In the genomic region with DNA sequence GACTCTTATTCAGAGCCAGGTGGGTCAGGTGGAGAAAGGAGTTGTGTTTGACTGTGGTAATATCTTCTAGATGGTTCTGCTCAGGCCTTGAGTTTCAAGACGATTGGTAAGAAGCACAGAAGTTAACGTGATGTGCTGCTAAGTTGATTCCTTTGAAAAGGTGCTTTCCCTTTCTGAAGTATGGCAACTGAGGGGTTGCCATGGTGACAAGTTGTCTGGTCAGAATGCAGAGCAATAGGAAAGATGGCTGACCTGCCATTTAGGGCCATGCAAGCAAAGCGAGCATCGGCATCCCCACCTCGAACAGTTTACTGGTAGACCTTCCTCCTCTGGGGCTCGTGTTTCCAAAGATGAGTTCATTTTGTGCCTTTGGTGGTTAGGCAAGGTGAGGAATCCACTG, we compare ENCODE assay signal across 22 mouse cellular contexts.
"Had no signal": no experiment of that assay in that cellular context is flagged by ENCODE, and none has a peak within 500 bp of the region (broad histone marks: within the 10 kb centered on the region; RNA-seq: fewer than 3 reads in every experiment).

No protein-coding gene starts in this region.

- H3K27ac ChIP-seq: kidney, postnatal 0 days; layer of hippocampus, adult 2 months; limb, embryonic 10.5 days; limb, embryonic 13.5 days; liver, embryonic 12.5 days; liver, embryonic 15.5 days; lung, embryonic 15.5 days; midbrain, embryonic 12.5 days; stomach, postnatal 0 days had no signal

- H3K36me3 ChIP-seq: limb, embryonic 10.5 days; limb, embryonic 13.5 days; liver, embryonic 12.5 days; liver, embryonic 15.5 days; lung, embryonic 15.5 days; midbrain, embryonic 12.5 days had no signal

- DNase-seq: kidney, adult 2 months; kidney, postnatal 25 days; layer of hippocampus, adult 9-11 months; liver; lung, adult 18-20 months; lung, postnatal 14 days; lung, postnatal 4 days; right cerebral cortex, adult 18-20 months; right cerebral cortex, postnatal 14 days; right cerebral cortex, postnatal 4 days; thymus, adult 2 months; thymus, postnatal 14 days; thymus, postnatal 4 days had no signal

- H3K4me3 ChIP-seq: layer of hippocampus, adult 2 months; limb, embryonic 10.5 days; limb, embryonic 13.5 days; liver, embryonic 12.5 days; liver, embryonic 15.5 days; lung, embryonic 15.5 days; midbrain, embryonic 12.5 days had no signal

- ATAC-seq: liver, embryonic 12.5 days had no signal

- H3K4me1 ChIP-seq: liver, embryonic 12.5 days; liver, embryonic 15.5 days; midbrain, embryonic 12.5 days had no signal

- H3K4me2 ChIP-seq: limb, embryonic 13.5 days; liver, embryonic 12.5 days; liver, embryonic 15.5 days; lung, embryonic 15.5 days; midbrain, embryonic 12.5 days had no signal

- H3K9me3 ChIP-seq: limb, embryonic 10.5 days; limb, embryonic 13.5 days; liver, embryonic 12.5 days; liver, embryonic 15.5 days; lung, embryonic 15.5 days; midbrain, embryonic 12.5 days had no signal

- H3K27me3 ChIP-seq: limb, embryonic 13.5 days; liver, embryonic 15.5 days; lung, embryonic 15.5 days; midbrain, embryonic 12.5 days had no signal

- H3K9ac ChIP-seq: limb, embryonic 13.5 days; liver, embryonic 12.5 days; liver, embryonic 15.5 days; lung, embryonic 15.5 days; midbrain, embryonic 12.5 days had no signal
